Mouse (Mus musculus) monocyte, adult 5-6 weeks (primary cell): ENCODE measurements around the gene Pogz. TPM values are rescaled to one million over a fixed set of nuclear protein-coding genes. Genes with fewer than 3 reads are reported as not detected.

Source experiments
- ATAC-seq: fragments of 153-309, 156-312 bp; replicated peaks from 2 replicates; pipeline ENCODE4 v1.8.0; 2017; ENCODE audit warnings: mild to moderate bottlenecking; ENCODE audit not compliant: low TSS enrichment, insufficient number of reproducible peaks, severe bottlenecking, poor library complexity, low FRiP score
- total RNA-seq: library from RNA; stranded (forward); fragments of 200-1000, 200-491, 200-594 nt; gene quantifications from 3 replicates; pipeline ENCODE4 v1.2.3, GENCODE M21; 2017

Gene Pogz
- 14.4 to 29.8 TPM (median 15.6 TPM) in 3 replicates for total RNA-seq

DNA sequence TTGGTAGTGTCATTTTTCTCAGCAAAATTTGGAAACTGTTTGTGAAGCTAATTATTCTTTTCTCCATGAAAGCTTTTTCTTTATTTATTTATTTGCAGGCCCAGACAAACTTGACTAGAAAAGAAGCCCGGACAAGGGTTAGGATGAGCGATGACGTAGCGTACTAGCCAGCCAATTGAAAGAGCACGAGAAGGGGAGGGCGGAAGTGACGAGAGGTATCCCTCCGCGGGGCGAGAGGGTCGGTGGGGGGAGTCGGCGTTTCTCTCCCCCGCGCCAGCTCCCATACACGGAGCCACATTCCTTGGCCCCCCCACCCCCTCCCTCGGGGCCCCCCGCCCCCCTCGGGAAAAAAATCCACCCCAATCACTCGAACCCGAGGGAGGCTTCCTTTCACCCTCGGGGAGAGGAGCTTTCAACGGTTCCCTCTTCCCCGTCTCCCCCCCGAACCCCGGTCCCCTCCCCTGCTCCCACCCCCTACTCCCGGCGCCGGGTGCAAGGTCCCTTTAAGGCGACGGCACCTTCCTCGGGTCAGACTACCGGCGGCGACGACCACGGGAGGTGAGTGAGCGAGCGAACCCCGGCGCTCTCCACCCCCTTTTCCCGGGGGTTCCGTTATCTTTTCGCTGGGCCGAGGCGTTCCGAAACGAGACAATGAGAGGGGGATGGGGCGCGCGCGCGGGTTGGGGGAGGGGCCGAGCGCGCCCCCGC lies at the start of gene Pogz:
Pogz (plus strand) TSS at position 385 of the 708 bp plus-strand sequence.
- peak; percentile 95 for ATAC-seq

DNA sequence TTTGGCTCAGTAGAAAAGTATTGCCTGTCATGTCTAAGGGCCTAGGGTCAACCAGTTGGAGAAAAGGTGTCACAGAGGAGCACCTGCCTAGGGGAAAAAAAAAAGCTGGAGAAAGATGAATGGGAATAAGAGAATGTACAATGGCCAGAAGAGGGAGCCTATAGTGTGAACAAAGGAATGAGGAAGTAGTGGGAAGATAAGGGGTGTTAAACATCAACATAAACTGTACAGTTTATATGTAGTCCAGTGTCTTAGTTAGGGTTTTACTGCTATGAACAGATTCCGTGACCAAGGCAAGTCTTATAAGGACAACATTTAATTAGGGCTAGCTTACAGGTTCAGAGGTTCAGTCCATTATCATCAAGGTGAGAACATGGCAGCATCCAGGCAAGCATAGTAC lies 48.3 kb upstream of the Pogz start:
- no peak for ATAC-seq

DNA sequence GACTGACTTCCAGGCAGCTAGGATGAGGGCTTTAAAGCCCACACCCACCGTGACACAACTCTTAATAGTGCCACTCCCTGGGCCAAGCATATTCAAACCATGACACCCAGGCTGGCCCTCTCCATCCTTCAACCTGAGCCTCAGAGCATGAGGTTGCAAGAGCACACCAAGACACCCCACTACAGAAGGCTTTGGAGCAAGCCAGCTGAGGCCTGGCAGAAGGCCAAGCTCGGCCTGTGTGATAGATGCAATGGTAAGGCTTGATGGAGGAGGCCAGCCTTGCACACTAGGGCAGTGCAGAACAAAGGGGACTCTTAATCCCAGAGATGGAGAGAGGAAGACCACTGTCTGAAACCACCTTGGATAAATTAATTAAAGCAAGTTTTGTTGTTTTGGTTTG lies 47.9 kb upstream of the Pogz start:
- no peak for ATAC-seq

DNA sequence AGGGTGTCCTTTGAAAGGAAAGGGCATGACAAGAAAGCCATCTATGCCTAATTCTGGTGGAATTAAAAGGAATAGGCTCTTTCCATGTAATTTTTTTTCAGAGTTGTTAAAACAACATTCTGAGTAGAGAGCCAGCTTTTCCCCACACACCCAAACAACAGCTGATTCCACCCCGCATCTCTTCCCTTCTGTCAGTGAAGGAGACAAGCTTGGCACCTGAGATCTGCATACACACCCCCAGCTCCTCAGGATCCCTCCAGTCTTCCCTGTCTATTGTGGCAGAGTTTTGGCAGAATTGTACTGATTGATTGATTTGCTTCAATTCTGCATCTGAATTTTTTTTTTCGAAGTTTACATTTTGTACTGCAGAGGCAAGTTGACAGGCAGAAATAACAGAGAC lies 45.1 kb upstream of the Pogz start:
- no peak for ATAC-seq

DNA sequence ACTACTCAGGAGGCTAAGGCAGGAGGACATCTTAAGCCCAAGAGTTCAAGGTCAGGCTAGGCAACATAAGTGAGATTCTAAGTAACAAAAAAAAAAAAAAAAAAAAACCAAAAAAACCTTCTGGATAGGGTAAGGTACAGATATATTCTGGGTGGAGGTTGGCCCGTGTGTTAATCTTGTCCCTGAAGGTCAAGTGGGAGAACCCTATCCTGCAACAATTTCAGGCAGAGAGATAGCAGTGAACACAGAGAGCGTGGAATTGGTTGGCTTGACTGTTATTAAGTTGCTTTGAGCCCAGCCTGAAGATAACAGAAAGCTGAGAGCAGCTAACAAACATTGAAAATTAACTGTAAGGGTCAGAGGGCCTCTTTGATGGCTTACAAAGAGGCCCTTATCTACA lies 43.7 kb upstream of the Pogz start:
- no peak for ATAC-seq

DNA sequence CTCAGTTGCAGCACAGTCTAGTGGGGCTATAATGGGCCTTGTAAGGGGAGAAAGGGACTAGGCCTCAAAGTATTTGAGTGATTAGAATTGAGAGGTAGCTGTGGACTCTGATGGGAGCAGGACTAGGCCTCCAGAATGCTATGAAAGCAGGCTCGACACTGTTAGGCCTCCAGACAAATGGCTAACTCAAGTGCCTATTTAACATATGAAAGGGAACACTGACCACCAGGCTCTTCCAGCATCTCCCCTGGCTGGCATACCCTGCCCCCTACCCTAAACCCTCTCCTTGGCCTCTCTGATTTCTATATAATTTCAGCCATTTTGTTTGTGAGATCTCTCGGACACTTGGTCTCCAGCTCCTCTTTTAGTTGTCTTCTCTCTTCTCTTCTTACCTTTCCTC lies 43.0 kb upstream of the Pogz start:
- no peak for ATAC-seq

DNA sequence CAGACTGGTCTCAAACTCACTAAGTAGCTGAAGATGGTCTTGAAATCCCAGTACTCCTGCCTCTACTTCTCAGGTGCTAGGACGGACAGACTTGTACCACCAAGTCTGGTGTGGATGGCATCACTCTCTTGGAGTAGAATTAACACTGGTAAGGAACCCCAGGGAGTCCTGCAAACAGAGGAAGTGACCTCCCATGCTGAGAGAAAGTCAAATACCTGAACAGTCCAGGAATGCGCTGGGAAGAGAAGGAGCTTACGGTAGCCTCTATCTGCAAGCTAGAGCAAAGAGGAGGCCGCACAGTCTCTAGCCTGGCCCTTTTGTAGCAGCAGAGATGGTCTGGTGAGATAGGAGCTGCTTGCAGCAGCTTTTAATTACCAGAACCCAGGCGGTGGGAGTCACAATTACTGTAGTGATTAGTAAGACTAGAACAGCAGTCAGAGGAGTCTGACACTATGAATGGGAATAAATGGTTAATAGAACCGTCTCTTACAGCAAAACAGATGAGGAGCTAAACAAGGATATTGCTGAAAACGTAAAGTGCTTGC lies 41.7 kb upstream of the Pogz start:
- ATAC-seq: no peak

DNA sequence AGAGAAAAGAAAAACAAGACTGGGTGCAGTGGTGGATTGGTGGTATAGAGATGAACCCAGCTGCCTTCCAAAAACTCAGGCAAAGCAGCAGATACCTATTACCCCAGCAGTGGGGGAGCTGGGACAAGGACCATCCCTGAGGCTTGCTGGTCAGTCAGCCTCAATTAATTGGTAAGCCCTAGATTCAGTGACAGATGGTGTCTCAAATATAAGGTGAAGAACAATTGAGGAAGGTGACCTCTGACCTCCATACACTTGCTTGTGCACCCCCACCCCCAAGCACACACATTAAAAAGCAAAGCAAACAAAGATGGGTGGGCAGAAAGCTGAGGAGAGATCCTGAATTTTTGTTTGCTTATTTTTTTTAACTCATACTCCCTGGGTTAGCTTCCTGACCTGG lies 41.2 kb upstream of the Pogz start:
- ATAC-seq: no peak

DNA sequence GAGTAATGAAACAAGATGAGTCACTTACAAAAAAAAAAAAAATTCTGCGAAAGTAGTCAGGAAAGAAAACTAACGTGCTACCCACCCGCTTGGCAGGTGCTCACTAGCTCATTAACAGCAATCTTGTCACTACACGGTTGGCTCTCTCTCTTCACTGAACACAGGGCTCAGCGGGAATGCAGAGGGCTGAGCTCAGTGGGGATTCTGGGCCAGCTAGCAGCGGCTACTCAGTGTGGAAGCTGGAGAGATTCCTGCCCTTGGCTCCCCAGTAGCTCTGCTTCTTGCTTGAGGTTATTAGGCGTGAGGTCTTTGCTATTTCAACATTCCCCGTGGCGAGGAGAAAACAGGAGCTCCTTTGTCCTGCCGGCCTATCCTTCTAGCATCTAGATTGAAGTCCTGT lies 33.2 kb upstream of the Pogz start:
- ATAC-seq: no peak

DNA sequence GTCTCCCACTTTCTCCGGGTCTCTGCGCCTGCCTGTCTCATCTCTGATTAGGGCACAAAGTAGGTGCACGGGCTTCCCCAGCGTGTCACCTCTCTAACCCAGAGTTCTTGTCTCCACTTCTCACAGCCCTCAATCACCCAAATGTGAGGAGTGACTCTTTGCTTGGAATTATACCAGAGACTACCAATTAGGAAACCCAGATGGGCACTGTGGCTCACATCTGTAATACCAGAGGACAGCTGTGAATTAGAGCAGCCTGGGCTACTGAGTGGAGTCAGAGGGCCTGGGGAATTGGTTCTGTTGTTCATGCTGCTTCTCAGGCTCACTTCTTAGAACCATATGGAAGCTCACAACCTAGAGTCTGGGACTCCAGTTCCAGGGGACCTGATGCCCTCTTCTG lies 32.4 kb upstream of the Pogz start:
- no peak for ATAC-seq

DNA sequence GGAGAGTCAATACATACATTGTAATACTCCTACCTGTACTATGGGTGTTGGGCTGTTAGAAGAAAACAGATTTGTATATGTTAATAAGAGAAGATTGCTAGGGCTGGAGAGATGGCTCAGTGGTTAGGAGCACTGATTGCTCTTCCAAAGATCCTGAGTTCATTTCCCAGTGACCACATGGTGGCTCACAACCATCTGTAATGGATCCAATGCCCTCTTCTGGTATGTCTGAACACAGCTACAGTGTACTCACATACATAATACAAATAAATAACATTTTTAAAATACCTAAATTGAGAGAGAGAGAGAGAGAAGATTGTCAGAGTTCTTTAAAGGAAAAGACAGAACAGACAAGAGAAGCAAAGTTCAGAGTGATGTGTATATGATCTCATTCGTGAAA lies 29.1 kb upstream of the Pogz start:
- no peak for ATAC-seq

DNA sequence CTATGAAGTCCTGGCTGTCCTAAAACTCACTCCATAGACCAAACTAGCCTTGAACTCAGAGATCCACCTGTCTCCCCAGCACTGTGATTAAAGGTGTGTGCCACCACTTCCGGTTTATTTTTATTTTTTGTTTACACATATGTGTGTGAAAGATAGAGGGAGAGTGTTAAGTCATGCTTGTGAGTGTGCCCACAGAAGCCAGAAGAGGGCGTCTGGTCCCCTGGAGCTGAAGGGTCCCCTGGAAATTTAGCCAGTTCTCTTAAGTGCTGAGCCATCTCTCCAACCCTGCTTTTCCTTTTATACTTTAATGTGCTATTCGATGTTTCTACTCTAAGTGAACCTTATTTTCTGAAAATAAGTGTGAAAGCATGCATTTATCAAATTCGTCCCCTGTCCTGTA lies 25.7 kb upstream of the Pogz start:
- no peak for ATAC-seq

DNA sequence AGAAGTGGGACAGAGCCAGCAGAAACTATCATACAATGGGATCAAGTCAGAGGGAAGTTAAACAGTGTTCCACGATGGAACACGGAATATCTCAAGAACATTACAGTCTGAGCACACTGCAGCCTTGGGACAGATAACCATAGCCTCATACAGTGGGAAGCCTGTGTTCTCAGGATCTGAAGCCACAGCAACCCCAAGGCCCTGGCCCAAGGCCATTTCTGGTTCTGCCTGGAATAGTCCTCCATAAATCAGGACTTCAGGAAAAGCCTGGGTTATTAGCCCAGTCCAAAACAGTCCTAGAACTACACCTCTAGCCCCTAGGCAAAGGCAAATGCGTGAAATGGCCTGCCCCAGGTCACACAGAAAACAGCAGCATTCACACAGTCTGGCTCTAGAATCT lies 23.7 kb upstream of the Pogz start:
- no peak for ATAC-seq

DNA sequence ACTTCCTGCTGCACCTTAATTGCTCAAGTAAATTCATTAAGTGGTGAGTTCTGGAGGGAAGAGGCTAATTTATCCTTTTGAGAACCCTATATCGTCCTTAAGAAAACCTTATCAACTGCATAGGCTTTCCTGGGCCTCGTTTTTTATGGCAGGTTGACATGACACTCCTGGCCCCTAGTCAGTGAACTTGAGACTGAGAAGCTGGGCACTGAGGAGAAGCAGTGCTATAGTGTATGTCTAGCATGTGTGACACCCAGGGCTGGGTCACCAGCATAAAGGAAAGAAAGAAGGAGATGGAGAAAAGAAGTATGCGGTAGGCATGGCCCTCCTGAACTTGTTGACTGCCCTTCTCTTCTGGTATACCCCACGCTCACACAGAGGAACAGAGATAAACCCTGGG lies 23.3 kb upstream of the Pogz start:
- ATAC-seq: no peak

DNA sequence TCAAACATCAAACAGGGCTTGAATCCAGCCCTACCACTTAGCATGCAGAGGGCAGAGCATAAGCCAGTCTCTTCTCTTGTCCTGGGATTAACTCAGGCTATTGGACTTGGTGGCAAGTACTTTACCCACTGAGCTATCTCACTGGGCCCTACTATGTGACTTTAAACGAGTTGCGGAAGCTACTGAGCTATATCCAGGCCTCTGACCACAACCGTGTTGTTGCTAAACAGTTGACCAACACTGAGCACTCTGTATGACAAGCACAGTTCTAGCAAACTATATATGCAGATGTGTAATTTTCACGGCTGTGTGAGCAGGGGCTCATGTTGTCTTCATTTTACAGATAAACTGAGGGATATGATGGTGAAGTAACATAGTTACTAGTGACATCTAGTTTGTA lies 22.7 kb upstream of the Pogz start:
- no peak for ATAC-seq

DNA sequence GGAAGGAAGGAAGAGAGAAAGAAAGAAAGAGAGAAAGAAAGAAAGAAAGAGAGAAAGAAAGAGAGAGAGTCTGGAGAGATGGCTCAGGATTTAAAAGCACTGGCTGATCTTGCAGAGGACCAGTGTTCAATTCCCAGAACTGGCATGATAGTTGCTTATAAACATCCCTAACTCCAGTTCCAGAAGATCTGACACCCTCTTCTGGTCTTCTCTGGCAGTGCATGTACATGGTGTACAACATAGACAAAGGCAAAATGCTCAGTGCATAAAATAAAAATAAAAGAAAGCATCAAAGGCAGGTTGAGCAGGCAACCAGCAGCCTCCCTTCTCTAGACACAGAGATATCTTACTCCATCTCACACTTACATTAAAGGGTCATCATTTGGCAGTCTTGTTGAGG lies 21.8 kb upstream of the Pogz start:
- ATAC-seq: no peak

DNA sequence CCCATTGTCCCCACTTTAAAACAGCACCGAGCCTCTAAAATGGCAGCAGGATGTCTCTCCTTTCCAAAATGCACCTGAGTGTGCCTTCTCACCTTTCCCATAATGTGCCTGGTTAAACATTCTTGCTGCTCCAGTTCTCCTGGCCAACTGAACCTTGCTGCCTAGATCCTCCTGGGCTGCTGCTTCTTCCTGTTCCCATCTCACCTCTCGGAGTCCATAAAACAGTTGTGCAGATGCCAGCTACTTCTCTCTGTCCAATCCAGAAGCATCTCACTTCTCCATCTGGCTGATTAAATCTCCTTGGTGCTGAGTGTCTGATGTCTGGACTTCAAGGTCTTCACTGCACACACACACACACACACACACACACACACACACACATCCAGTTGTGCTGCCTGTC lies 19.6 kb upstream of the Pogz start:
- no peak for ATAC-seq

DNA sequence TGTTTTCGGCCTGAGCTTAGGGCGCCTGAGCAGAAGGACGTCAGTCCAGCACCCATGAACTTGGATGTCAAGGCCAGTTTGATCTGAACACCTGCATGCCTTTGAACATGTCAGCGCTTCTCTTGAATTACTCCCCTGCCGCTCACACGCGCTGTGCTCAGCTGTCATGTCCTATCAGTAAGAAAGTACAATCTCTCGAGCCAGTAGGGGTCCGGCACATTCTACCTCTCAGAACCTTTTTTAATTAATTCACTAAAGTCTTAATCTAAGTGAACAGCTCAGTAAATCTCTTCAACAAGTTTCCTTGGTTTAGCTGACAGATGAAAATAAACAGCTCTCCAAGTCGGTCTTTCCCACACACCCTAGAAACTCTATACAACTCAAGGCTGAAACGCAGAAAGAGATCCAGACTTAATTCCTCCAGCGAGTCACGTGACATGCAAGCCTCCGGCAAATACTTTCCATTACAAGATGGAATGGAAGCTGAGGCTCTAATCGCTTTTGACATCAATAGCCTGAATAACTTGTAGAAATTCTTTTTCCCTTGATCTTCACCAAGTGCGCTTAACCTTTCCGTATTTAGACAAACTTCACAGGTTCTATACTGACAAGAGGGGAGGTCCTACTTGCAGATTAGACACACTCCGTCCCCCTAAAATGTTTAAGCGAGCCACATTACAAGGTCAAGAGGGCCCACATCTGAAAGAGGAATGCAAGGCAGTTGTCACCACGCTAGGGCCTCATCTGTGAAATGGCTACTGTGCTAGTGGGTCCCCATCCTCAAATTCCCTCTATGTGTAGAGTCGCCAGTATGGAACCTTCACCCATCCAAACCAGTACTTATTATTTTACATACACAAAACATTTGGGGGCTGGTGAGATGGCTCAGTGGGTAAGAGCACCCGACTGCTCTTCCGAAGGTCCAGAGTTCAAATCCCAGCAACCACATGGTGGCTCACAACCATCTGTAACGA lies 17.6 kb upstream of the Pogz start:
- no peak for ATAC-seq

DNA sequence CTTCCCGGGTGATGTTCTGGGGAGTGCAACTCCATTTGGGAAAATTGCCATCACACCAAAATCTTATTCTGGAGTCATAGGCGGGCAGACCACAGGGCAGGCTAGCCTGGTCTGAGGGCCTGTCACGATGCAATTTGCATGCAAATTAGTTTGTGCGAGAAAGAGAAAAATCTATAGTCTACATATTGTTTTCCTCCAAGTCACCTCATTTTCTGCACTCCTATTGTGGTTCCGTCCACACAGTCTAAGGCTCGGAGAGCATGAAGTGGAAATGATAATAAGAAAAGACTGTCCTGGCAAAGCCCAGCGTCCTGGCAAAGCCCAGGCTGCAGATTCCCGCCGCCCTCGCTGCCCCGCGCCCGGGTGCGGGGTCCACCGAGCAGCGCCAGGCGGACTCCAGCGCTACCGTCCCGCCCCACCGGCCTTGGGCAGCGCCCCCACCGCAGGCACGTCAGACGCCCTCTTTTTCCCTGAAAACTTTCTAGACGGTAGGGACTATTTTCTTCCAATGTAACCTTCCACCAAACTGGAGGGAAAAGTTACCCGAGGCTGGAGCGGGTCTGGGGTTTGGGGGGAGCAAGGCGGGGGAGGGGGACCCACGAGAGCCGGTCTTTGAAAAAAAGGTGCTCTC lies 16.2 kb upstream of the Pogz start:
- ATAC-seq: no peak
